ENCODE assay signal across 8 mouse cellular contexts in the genomic region with DNA sequence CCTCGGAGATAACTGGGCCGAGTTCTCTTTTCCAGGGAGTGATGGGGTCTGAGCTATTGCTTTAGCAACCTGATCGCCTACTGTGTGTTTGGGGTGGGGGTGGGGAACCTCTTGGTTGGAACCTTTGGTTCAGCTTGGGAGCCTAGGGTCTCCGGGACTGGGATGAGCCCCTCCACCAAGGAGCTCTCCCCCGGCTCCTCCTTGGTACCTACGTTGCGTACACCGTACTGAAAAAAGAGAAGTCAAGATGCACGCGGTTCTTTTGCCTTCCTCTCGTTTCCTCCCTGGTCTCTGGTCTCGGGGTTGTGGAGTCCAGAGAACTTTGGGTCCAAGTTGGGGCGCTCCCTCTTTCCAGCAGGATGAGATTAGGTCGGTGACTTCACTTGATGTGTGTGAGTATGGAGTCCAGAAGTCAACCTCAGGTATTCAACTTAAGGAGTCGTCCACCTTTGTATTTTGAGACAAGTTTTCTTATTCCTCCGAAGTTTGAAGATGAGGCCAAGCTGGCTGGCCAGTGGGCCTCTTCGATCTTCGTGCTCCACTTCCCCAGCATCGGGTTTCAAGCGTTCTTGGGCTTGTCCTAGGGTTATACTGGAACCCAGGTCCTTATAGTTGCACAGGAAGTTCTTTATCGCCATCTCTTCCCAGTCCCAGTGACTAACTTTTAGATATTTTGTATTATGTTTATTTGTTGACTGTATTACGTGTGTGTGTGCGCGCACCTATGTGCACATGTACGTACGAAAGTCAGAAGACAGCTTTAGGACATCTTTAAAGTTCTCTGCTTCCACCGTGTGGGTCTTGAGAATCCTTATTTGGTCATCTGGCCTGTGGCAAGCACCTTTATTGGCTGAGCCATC. TPM values are rescaled to one million over a fixed set of nuclear protein-coding genes. Genes with fewer than 3 reads are reported as not detected.
DNase-seq lines count a peak whose midpoint lies in the region; ATAC-seq and TF ChIP-seq lines count a peak whose summit lies in the region.

No protein-coding gene starts in this region.

- peak overlapping the region; percentile 82 to 89 for H3K27ac ChIP-seq in heart, embryonic 14.5 days (replicated peaks in 1 of 2; ENCODE audit: control insufficient read depth in 1 of 2, insufficient read depth in 1 of 2, low read depth in 2 of 2, low read length in 2 of 2)
- peak overlapping the region; percentile 83 for H3K27ac ChIP-seq in liver, embryonic 13.5 days
- H3K27ac ChIP-seq in small intestine, adult 2 months (ENCODE audit: insufficient read depth, low read depth, low read length), result peak overlapping the region; percentile 62

- TF ChIP-seq POLR2A in small intestine, adult 2 months (IDR thresholded peaks at IDR 0.05; ENCODE audit: low read depth, low read length), result peak; percentile 18; the same call in 1 of the 2 replicates

- peaks cover 3% of the 10 kb centered on the region; the same call in 1 of the 2 replicates for H3K36me3 ChIP-seq in heart, embryonic 14.5 days (ENCODE audit: control insufficient read depth, insufficient read depth, low read length)
- H3K36me3 ChIP-seq in liver, embryonic 13.5 days, result peaks cover 12% of the 10 kb centered on the region; the same call in 1 of the 2 replicates
- no peaks in the 10 kb centered on the region for H3K36me3 ChIP-seq in small intestine, adult 2 months (ENCODE audit: control insufficient read depth, insufficient read depth, low read length)

- no peak for TF ChIP-seq CTCF in small intestine, adult 2 months (IDR thresholded peaks at IDR 0.05; ENCODE audit: extremely low read depth, insufficient read length, insufficient replicate concordance, low read depth, low read length)

- intact Hi-C loops in left cerebral cortex, postnatal 10 days (cut with DNase I), result no loop called here

- H3K9me3 ChIP-seq in heart, embryonic 14.5 days (ENCODE audit: control insufficient read depth, low read length), result no peaks in the 10 kb centered on the region
- no peaks in the 10 kb centered on the region for H3K9me3 ChIP-seq in liver, embryonic 13.5 days (replicated peaks)

- DNase-seq in kidney, adult 18-20 months, result peak; percentile 18
- no peak for DNase-seq in kidney, postnatal 14 days
- peak; percentile 17 for DNase-seq in MN1 (ENCODE audit: low spot score)
- DNase-seq in liver, embryonic 13.5 days, result no peak
- no peak for DNase-seq in left cerebral cortex, postnatal 10 days (ENCODE audit: extremely low spot score in 1 of 2, low spot score in 2 of 2)

- ATAC-seq in heart, embryonic 14.5 days (ENCODE audit: insufficient number of reproducible peaks, insufficient read depth, low FRiP score, low read depth), result no peak
- ATAC-seq in liver, embryonic 13.5 days (ENCODE audit: low read depth), result peak; percentile 19; the same call in 1 of the 2 replicates
- ATAC-seq in CD4-positive, CD25-positive, alpha-beta regulatory T cell, adult 4 months, result no peak

- peak overlapping the region; percentile 91 for H3K9ac ChIP-seq in heart, embryonic 14.5 days (ENCODE audit: low read length)
- H3K9ac ChIP-seq in liver, embryonic 13.5 days, result peak overlapping the region; percentile 92

- H3K4me3 ChIP-seq in heart, embryonic 14.5 days (ENCODE audit: control insufficient read depth in 1 of 2, insufficient read depth in 1 of 2, low read depth in 1 of 2, low read length in 2 of 2), result peak overlapping the region; percentile 96 to 99
- H3K4me3 ChIP-seq in liver, embryonic 13.5 days (replicated peaks), result peak overlapping the region; percentile 92
- peak overlapping the region; percentile 95 for H3K4me3 ChIP-seq in small intestine, adult 2 months (ENCODE audit: low read depth, low read length)

- peak overlapping the region; percentile 87 for H3K4me2 ChIP-seq in heart, embryonic 14.5 days (ENCODE audit: low read length)
- H3K4me2 ChIP-seq in liver, embryonic 13.5 days, result peak overlapping the region; percentile 99

- 19% methylated on average over 27 of the region's 27 CpGs for WGBS in heart, embryonic 14.5 days
- WGBS in liver, embryonic 13.5 days (ENCODE audit: insufficient replicate concordance), result 14% methylated on average over 27 of the region's 27 CpGs
- 24% methylated on average over 27 of the region's 27 CpGs for WGBS in small intestine, adult 2 months

- no peaks in the 10 kb centered on the region for H3K27me3 ChIP-seq in heart, embryonic 14.5 days (ENCODE audit: control insufficient read depth, insufficient read depth, low read length)
- no peaks in the 10 kb centered on the region for H3K27me3 ChIP-seq in liver, embryonic 13.5 days
- no peaks in the 10 kb centered on the region for H3K27me3 ChIP-seq in small intestine, adult 2 months (ENCODE audit: control insufficient read depth, insufficient read depth, low read length)

- peaks cover 5 to 7% of the 10 kb centered on the region in 2 experiments; a peak in 3 of 4 replicates for H3K4me1 ChIP-seq in heart, embryonic 14.5 days (ENCODE audit: control insufficient read depth in 2 of 2, insufficient read depth in 2 of 2, low read length in 2 of 2)
- peaks cover 65% of the 10 kb centered on the region for H3K4me1 ChIP-seq in liver, embryonic 13.5 days (replicated peaks)
- H3K4me1 ChIP-seq in small intestine, adult 2 months (ENCODE audit: control insufficient read depth, insufficient read depth, insufficient read length, low read length), result peaks cover 6% of the 10 kb centered on the region; the same call in 1 of the 2 replicates

RNA-seq across cellular contexts. Expression of a gene that starts 1.0 kb away (rescaled TPM):
- 34.8 and 36.6 TPM in 2 replicates for polyA plus RNA-seq in heart, embryonic 14.5 days (2014; fragmentation: Nextera tagmentation; extraction: Ambion mirVana)
- 30.7 and 31.8 TPM in 2 replicates for polyA plus RNA-seq in liver, embryonic 13.5 days (2015; fragmentation: Nextera tagmentation; extraction: Ambion mirVana)
- polyA plus RNA-seq in small intestine, adult 2 months (2012; rRNA removed), result 28.5 and 33.5 TPM in 2 replicates
- 10 to 100 TPM; 81.3 to 83.6 TPM for total RNA-seq in left cerebral cortex, postnatal 10 days (2021)
- 1 to 10 TPM; 4.3 to 7.5 TPM for polyA plus RNA-seq in CD4-positive, CD25-positive, alpha-beta regulatory T cell, adult 4 months (2017; shearing (Covaris generic))

RNA-seq across cellular contexts. Expression of a gene that starts 8.4 kb away (rescaled TPM):
- polyA plus RNA-seq in heart, embryonic 14.5 days (2014; fragmentation: Nextera tagmentation; extraction: Ambion mirVana), result 7.2 and 8.2 TPM in 2 replicates
- polyA plus RNA-seq in liver, embryonic 13.5 days (2015; fragmentation: Nextera tagmentation; extraction: Ambion mirVana), result 5.8 and 6.2 TPM in 2 replicates
- 10.1 and 13.2 TPM in 2 replicates for polyA plus RNA-seq in small intestine, adult 2 months (2012; rRNA removed)
- total RNA-seq in left cerebral cortex, postnatal 10 days (2021), result 10 to 100 TPM; 12.2 to 14.5 TPM
- 1 to 10 TPM; 8.4 to 8.6 TPM for polyA plus RNA-seq in CD4-positive, CD25-positive, alpha-beta regulatory T cell, adult 4 months (2017; shearing (Covaris generic))

RNA-seq across cellular contexts. Expression of a gene that starts 33.2 kb away (rescaled TPM):
- 9.4 and 9.6 TPM in 2 replicates for polyA plus RNA-seq in heart, embryonic 14.5 days (2014; fragmentation: Nextera tagmentation; extraction: Ambion mirVana)
- 17.5 and 17.9 TPM in 2 replicates for polyA plus RNA-seq in liver, embryonic 13.5 days (2015; fragmentation: Nextera tagmentation; extraction: Ambion mirVana)
- polyA plus RNA-seq in small intestine, adult 2 months (2012; rRNA removed), result 23.9 and 37.6 TPM in 2 replicates
- total RNA-seq in left cerebral cortex, postnatal 10 days (2021), result 10 to 100 TPM; 84.1 to 96.1 TPM
- polyA plus RNA-seq in CD4-positive, CD25-positive, alpha-beta regulatory T cell, adult 4 months (2017; shearing (Covaris generic)), result 10 to 100 TPM; 22.1 to 39.8 TPM

RNA-seq across cellular contexts. Expression of a gene that starts 52.4 kb away (rescaled TPM):
- 859 and 861 TPM in 2 replicates for polyA plus RNA-seq in heart, embryonic 14.5 days (2014; fragmentation: Nextera tagmentation; extraction: Ambion mirVana)
- 517 and 564 TPM in 2 replicates for polyA plus RNA-seq in liver, embryonic 13.5 days (2015; fragmentation: Nextera tagmentation; extraction: Ambion mirVana)
- polyA plus RNA-seq in small intestine, adult 2 months (2012; rRNA removed), result 327 and 848 TPM in 2 replicates
- 100 to 1,000 TPM; 831 to 842 TPM for total RNA-seq in left cerebral cortex, postnatal 10 days (2021)
- 1,000 to 10,000 TPM in 1 of 2 experiments, 100 to 1,000 TPM in 1; 954 to 1,216 TPM for polyA plus RNA-seq in CD4-positive, CD25-positive, alpha-beta regulatory T cell, adult 4 months (2017; shearing (Covaris generic))

RNA-seq across cellular contexts. Expression of a gene that starts 53.2 kb away (rescaled TPM):
- 0.27 and 0.32 TPM in 2 replicates for polyA plus RNA-seq in heart, embryonic 14.5 days (2014; fragmentation: Nextera tagmentation; extraction: Ambion mirVana)
- polyA plus RNA-seq in liver, embryonic 13.5 days (2015; fragmentation: Nextera tagmentation; extraction: Ambion mirVana), result 0.10 and 0.21 TPM in 2 replicates
- polyA plus RNA-seq in small intestine, adult 2 months (2012; rRNA removed), result 0.08 and 0.15 TPM in 2 replicates
- under 1 TPM; 0.39 to 0.56 TPM for total RNA-seq in left cerebral cortex, postnatal 10 days (2021)
- polyA plus RNA-seq in CD4-positive, CD25-positive, alpha-beta regulatory T cell, adult 4 months (2017; shearing (Covaris generic)), result 1 to 10 TPM in 1 of 2 experiments, under 1 TPM in 1; 0.70 to 1.0 TPM

Comparison
In these comparisons a context has a peak if more than half of its experiments do, and no peak if none do; other contexts are left out.
1. DNase-seq: peak in kidney, adult 18-20 months (single experiment) and MN1 (single experiment); none in kidney, postnatal 14 days (single experiment), liver, embryonic 13.5 days (single experiment) and left cerebral cortex, postnatal 10 days (0 of 2).
2. Peak in every context shown above with its lines, with median percentiles within 50 percentile points of each other: H3K27ac ChIP-seq and H3K4me3 ChIP-seq.